Mouse (Mus musculus) kidney, postnatal 4 days (tissue): ENCODE data around the gene Pcyt1a.

ENCODE experiments used
- DNase-seq, 2 experiments: peaks; one replicate each; pipeline ENCODE4 v3.0.0; 2021; ENCODE audit warnings: mixed read lengths in 2 of 2

Gene Pcyt1a

GRCm38 (mm10) chr16:32511827-32512490, 81.2 kb downstream of the Pcyt1a start:
- DNase-seq, result no peak

GRCm38 (mm10) chr16:32512921-32513320, 82.2 kb downstream of the Pcyt1a start:
- DNase-seq, result no peak

GRCm38 (mm10) chr16:32513401-32513800, 82.7 kb downstream of the Pcyt1a start:
- DNase-seq, result no peak

GRCm38 (mm10) chr16:32513948-32514347, 83.2 kb downstream of the Pcyt1a start:
- DNase-seq, result no peak

- DNase-seq, result peak in 1 of 2 experiments; percentile 42
Observed at GRCm38 (mm10) chr16:32516006-32516962, 85.6 kb downstream of the Pcyt1a start.

- no peak for DNase-seq
Observed at GRCm38 (mm10) chr16:32517785-32518481, 87.2 kb downstream of the Pcyt1a start.

- no peak for DNase-seq
Observed at GRCm38 (mm10) chr16:32519656-32520371, 89.1 kb downstream of the Pcyt1a start.

GRCm38 (mm10) chr16:32520372-32520748, 89.6 kb downstream of the Pcyt1a start:
- peak in 1 of 2 experiments; percentile 25 for DNase-seq

- DNase-seq, result no peak
Observed at GRCm38 (mm10) chr16:32522578-32523194, 92.0 kb downstream of the Pcyt1a start.

GRCm38 (mm10) chr16:32523462-32524243, 92.9 kb downstream of the Pcyt1a start:
- peak; percentile 33 to 45 for DNase-seq

GRCm38 (mm10) chr16:32524244-32524615, 93.5 kb downstream of the Pcyt1a start:
- DNase-seq, result no peak
